Mouse (Mus musculus) adrenal gland, postnatal 25 days (tissue): ENCODE data around the gene Serpina5. TPM values are rescaled to one million over a fixed set of nuclear protein-coding genes. Genes with fewer than 3 reads are reported as not detected.

Experiments
- DNase-seq: peaks from one replicate; pipeline ENCODE4 v3.0.0; 2021; ENCODE audit warnings: mixed read lengths
- total RNA-seq: library from RNA; stranded (reverse); gene quantifications from 2 replicates; pipeline ENCODE4 v1.2.3, GENCODE M21; 2021

Gene Serpina5
- total RNA-seq, 1 experiment from 2014 or later, result not detected

DNA sequence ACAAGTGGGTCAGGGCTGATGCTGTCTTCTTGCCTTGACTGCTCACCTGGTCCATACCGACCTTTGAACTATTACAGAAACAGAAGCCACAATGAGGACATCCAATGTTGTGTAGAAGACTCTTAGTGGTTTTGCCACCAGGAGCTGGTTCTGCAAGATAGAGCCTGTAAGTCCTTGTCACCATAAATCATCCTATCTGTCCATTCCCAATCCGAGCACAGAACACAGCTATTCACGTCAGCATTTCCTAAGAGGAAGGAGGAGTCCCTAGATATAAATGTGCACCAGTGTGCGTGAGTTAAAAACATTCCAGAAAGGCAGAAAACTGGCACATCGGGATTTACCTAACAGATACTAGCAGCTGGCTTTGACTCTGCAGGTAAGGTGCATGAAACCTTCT, 26.8 kb downstream of the Serpina5 start, which contains the start of gene Serpina3b:
Gene Serpina3b, plus strand, starts transcription at position 301 of the 400 bp plus-strand sequence.
- DNase-seq, result no peak

- no peak for DNase-seq
These were observed 30.1 kb downstream of the Serpina5 start for GRCm38 (mm10) chr12:104131041-104131440.

DNA sequence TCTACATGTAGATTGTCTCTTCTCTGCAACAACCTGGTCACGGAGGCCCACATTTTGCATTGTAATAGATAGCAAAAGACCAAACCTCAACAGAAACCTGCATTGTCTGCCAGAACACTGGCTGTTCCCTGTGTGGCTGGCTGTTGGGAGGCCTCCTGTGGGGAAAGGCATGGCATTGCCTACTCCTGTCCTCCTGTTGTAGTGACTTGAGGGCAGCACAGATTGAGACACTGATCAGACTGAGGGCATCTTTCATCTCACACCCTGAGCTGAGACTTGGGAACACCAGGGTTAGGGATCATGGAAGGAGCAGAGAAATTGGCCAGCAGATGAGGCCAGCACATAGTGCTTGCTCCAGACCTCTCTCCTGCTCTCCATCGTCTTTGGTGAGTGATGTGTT, 37.3 kb downstream of the Serpina5 start:
- no peak for DNase-seq

GRCm38 (mm10) chr12:104140543-104141103, 39.7 kb downstream of the Serpina5 start:
- DNase-seq, result no peak

GRCm38 (mm10) chr12:104141506-104141905, 40.6 kb downstream of the Serpina5 start:
- no peak for DNase-seq

GRCm38 (mm10) chr12:104142427-104142826, 41.5 kb downstream of the Serpina5 start:
- DNase-seq, result no peak

DNA sequence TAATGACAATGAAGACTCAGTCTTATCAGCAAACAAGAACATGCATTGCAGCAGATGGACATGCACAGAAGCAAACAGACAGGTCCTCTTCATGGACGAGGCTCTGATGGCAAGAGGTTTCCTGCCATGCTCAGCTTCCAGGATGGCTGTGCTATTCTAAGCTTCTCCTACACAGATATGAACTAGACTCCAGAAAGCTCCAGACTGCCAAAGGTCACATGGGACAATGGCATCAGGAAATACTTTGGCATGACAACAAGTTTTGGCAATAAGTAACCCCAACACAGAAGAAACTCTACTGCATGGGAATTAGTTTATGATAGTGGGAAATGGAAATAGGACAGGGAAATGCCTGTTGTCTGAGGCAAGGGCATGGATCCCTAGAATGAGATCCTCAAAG, 42.4 kb downstream of the Serpina5 start:
- no peak for DNase-seq

GRCm38 (mm10) chr12:104145571-104145970, 44.7 kb downstream of the Serpina5 start:
- no peak for DNase-seq

DNA sequence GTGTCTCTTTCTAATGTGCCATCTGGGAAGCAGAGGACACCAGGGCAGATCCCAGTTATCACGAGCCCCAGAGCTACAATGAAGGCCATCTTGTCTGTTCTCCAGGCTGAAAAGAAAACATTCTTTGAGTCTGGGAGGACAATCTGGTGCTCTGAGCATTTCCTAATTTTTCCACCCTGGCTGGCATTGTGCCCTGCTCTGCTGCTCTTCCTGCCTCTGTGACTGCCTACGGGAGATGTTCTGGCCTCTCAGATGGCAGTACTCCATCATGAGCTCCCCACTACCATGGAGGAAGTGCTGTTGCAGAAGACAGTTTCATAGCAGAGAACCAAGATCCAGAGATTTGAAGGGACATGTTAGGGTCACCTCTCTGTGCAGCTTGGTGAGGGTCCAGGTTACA, 51.1 kb downstream of the Serpina5 start:
- DNase-seq, result no peak

DNA sequence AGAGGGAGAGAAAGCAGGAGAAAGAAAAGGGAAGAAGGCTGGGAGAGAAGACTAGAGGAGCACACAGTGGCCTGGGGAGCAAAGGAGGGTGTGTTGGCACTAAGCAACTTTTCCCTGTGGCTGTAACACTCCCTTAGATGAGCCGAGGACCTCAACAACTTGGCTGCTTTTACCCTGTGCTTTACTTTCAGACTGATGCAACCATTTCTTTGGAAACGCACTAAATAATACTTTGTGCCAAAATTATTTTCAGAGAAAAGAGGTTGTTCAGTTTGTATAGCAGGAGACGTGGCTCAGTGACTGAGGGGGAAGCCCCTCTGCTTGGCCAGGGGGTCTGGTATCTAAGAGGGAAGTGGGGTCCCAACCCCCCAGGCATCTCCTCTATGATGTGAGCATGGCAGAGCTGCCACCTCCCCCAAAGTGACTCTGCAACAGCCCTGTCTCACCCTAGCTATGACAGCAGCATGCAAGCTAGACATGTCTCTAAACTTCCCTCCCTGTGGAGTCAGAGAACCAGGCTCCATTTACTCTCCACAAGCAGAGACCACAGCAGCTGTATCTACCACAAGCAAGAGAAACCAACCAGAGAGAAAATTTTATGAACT, 52.2 kb downstream of the Serpina5 start:
- DNase-seq, result no peak

DNA sequence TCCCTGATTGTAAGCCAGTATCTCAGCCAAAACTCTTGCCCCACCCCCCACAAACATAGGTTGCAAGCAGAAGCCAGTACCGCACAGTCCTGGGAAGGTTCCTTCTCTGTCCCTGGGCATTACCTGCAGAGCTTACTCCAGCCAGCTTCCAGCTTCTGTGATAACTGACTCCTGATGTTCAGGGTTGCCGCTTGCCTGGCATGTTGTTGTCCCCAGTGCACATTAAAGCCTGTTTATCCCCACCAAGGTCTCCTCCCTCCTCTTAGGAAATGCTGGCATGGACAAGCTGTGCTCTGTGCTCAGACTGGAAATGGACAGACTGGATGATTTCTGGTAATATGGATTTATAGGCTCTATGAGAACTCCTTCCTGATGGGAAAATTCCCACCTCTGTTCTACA, 52.7 kb downstream of the Serpina5 start, which contains the start of gene Serpina3c:
Gene Serpina3c, minus strand, starts transcription at position 215 of the 400 bp plus-strand sequence.
- DNase-seq, result no peak

Other genes with a start within 250 kb of the Serpina5 start
- gene Serpina1a, start 237.6 kb upstream of the Serpina5 start, total RNA-seq, result 0.46 and 28.4 TPM in 2 replicates
- 41.5 TPM in 1 of 2 replicates, not detected in the other for gene Serpina1c, start 196.2 kb upstream of the Serpina5 start, total RNA-seq
- 0.24 and 32.8 TPM in 2 replicates for gene Serpina1e, start 142.1 kb upstream of the Serpina5 start, total RNA-seq
- not detected in 2 replicates for gene Serpina11, start 111.2 kb upstream of the Serpina5 start, total RNA-seq
- not detected in 2 replicates for gene Serpina9, start 87.4 kb upstream of the Serpina5 start, total RNA-seq
- 0.12 and 0.24 TPM in 2 replicates for gene Serpina12, start 56.7 kb upstream of the Serpina5 start, total RNA-seq
- not detected in 2 replicates for gene Serpina3a, start 11.6 kb downstream of the Serpina5 start, total RNA-seq
- 0.18 TPM in 1 of 2 replicates, not detected in the other for gene Serpina3b, start 26.9 kb downstream of the Serpina5 start, total RNA-seq
- gene Serpina3c, start 52.8 kb downstream of the Serpina5 start, total RNA-seq, result 8.4 and 13.2 TPM in 2 replicates
- gene Serpina3f, start 113.4 kb downstream of the Serpina5 start, total RNA-seq, result 0.15 TPM in 1 of 2 replicates, not detected in the other
- 2.6 TPM in 2 replicates for gene Serpina3g, start 135.1 kb downstream of the Serpina5 start, total RNA-seq
- gene Serpina3i, start 162.0 kb downstream of the Serpina5 start, total RNA-seq, result not detected in 2 replicates
- not detected in 2 replicates for gene Serpina3j, start 213.4 kb downstream of the Serpina5 start, total RNA-seq
- gene Serpina3k, start 237.4 kb downstream of the Serpina5 start, total RNA-seq, result 1.2 and 103 TPM in 2 replicates
- 0.64 and 8.5 TPM in 2 replicates for gene Serpina3m, start 237.4 kb downstream of the Serpina5 start, total RNA-seq